Mouse (Mus musculus) ES-Bruce4 (cell line): ENCODE data around the gene Mllt3. TPM values are rescaled to one million over a fixed set of nuclear protein-coding genes. Genes with fewer than 3 reads are reported as not detected.

Experiments used
- H3K27ac ChIP-seq: 2 replicates; pipeline ENCODE4 v1.5.1; 2012; ENCODE audit warnings: low read length, inconsistent platforms; ENCODE audit not compliant: insufficient read depth
- H3K27me3 ChIP-seq: 2 replicates; pipeline ENCODE4 v1.6.1; 2012; ENCODE audit warnings: mild to moderate bottlenecking, low read length, inconsistent platforms; ENCODE audit not compliant: control insufficient read depth, poor library complexity, insufficient read depth, severe bottlenecking
- H3K36me3 ChIP-seq: 2 replicates; pipeline ENCODE4 v1.6.1; 2012; ENCODE audit warnings: inconsistent platforms, mild to moderate bottlenecking, low read length, moderate library complexity; ENCODE audit not compliant: control insufficient read depth, poor library complexity, insufficient read depth, severe bottlenecking
- H3K4me1 ChIP-seq: one replicate; pipeline ENCODE4 v1.8.1; 2011; ENCODE audit warnings: low read length; ENCODE audit not compliant: control insufficient read depth, insufficient read depth
- H3K4me3 ChIP-seq: 2 replicates; pipeline ENCODE4 v1.5.1; 2011; ENCODE audit warnings: low read depth, mild to moderate bottlenecking, low read length
- H3K9ac ChIP-seq: 2 replicates; pipeline ENCODE4 v1.6.1; 2012; ENCODE audit warnings: low read depth, mild to moderate bottlenecking, inconsistent platforms; ENCODE audit not compliant: poor library complexity, severe bottlenecking
- H3K9me3 ChIP-seq: replicated peaks from 2 replicates; pipeline ENCODE4 v1.6.1; 2012; ENCODE audit warnings: mild to moderate bottlenecking, low read length, inconsistent platforms; ENCODE audit not compliant: control insufficient read depth, poor library complexity, insufficient read depth, severe bottlenecking
- CTCF ChIP-seq: IDR thresholded peaks from one replicate; pipeline ENCODE4 v1.8.1; 2011; ENCODE audit warnings: low read depth, low read length
- EP300 ChIP-seq: IDR thresholded peaks from 2 replicates; pipeline ENCODE4 v1.6.1; 2011; ENCODE audit warnings: low read depth, low read length; ENCODE audit not compliant: insufficient read depth
- POLR2A ChIP-seq: IDR thresholded peaks from one replicate; pipeline ENCODE4 v1.8.1; 2011; ENCODE audit warnings: low read length; ENCODE audit not compliant: insufficient read depth
- polyA plus RNA-seq: library from polyadenylated mRNA; stranded (reverse); fragments of >200 nt; gene quantifications from 2 replicates; pipeline ENCODE4 v1.2.4, GENCODE M21; 2011; ENCODE audit warnings: low read depth; ENCODE audit not compliant: missing spikeins, insufficient read depth, insufficient read length

The Mllt3 gene
- polyA plus RNA-seq, 1 experiment, result 19.2 TPM

GRCm38 (mm10) chr4:88046280-88046679 is 13.1 kb upstream of the Mllt3 start:
- Histone ChIP-seq H3K4me1 (no peaks in the 10 kb centered on the region), H3K4me3 (no peak overlapping the region), H3K9ac (no peak overlapping the region), H3K27me3 (no peaks in the 10 kb centered on the region), H3K27ac (no peak overlapping the region), H3K36me3 (no peaks in the 10 kb centered on the region), H3K9me3 (no peaks in the 10 kb centered on the region)
- no peak for TF ChIP-seq POLR2A
- TF ChIP-seq EP300, result no peak
- TF ChIP-seq CTCF, result no peak

- Histone ChIP-seq H3K9ac (no peak overlapping the region), H3K27me3 (no peaks in the 10 kb centered on the region), H3K27ac (no peak overlapping the region), H3K9me3 (no peaks in the 10 kb centered on the region), H3K36me3 (no peaks in the 10 kb centered on the region), H3K4me3 (no peak overlapping the region), H3K4me1 (no peaks in the 10 kb centered on the region)
- TF ChIP-seq EP300 (no peak), CTCF (no peak), POLR2A (no peak)
Measured at GRCm38 (mm10) chr4:88045151-88045550, 12.0 kb upstream of the Mllt3 start.

- Histone ChIP-seq H3K27ac (no peak overlapping the region), H3K36me3 (no peaks in the 10 kb centered on the region), H3K4me1 (no peaks in the 10 kb centered on the region), H3K27me3 (peaks cover 8% of the 10 kb centered on the region), H3K9ac (no peak overlapping the region), H3K4me3 (no peak overlapping the region; the same call in 1 of the 2 replicates), H3K9me3 (no peaks in the 10 kb centered on the region)
- TF ChIP-seq EP300 (no peak), POLR2A (no peak), CTCF (no peak)
Measured at GRCm38 (mm10) chr4:88035361-88035760, 2.2 kb upstream of the Mllt3 start.

- no peaks in the 10 kb centered on the region for H3K4me1 ChIP-seq
- H3K4me3 ChIP-seq, result no peak overlapping the region
- H3K9me3 ChIP-seq, result no peaks in the 10 kb centered on the region
- H3K9ac ChIP-seq, result no peak overlapping the region
- H3K36me3 ChIP-seq, result no peaks in the 10 kb centered on the region
- TF ChIP-seq POLR2A (no peak), EP300 (no peak), CTCF (no peak)
- H3K27me3 ChIP-seq, result peaks cover 8% of the 10 kb centered on the region
- no peak overlapping the region for H3K27ac ChIP-seq
Measured at GRCm38 (mm10) chr4:88034387-88035157, 1.4 kb upstream of the Mllt3 start.

GRCm38 (mm10) chr4:88033729-88034386 is 694 bp upstream of the Mllt3 start:
- no peak overlapping the region for H3K27ac ChIP-seq
- TF ChIP-seq POLR2A (no peak), CTCF (no peak), EP300 (no peak)
- H3K9ac ChIP-seq, result peak overlapping the region; percentile 69

More at GRCm38 (mm10) chr4:88033729-88034386, 694 bp upstream of the Mllt3 start:
- Histone ChIP-seq H3K4me1 (no peaks in the 10 kb centered on the region), H3K9me3 (no peaks in the 10 kb centered on the region), H3K36me3 (no peaks in the 10 kb centered on the region), H3K4me3 (peak overlapping the region; percentile 87), H3K27me3 (peaks cover 8% of the 10 kb centered on the region)
